Mouse (Mus musculus): ENCODE measurements at regions not wholly inside any gene's neighbourhood (a gene's known extent, or its start where the extent isn't known, plus 50 kb on each side); places are given as distances from the start of the nearest gene placed in this dataset.

DNA sequence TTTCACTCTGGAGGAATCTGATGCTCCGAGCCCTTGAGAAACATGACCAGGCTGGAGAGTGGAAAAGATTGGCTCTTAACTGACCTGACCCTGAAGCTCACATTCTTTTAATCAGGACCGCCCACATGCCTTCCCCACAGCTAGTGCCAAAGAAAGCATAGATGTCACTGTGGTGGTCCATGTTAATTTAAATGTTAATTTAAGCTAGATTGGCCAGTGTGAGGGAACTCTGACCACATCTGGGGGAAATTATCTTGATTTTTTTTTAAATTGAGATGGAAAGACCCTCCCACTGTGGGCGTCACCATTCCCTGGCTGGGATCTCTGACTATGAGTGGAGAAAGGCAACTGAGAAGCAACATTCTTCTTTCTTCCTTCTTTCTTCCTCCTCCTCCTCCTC is 54.6 kb upstream of the Usp24 start:
- DNase-seq (ENCODE audit: low spot score), result no peak
- H3K9me3 ChIP-seq (ENCODE audit: low read length), result no peaks in the 10 kb centered on the region
- H3K36me3 ChIP-seq (ENCODE audit: insufficient read depth, low read length), result no peaks in the 10 kb centered on the region
- no peak overlapping the region for H3K4me3 ChIP-seq (ENCODE audit: low read depth, low read length)
- no peak for TF ChIP-seq EP300 (IDR thresholded peaks at IDR 0.05)
- no peak for TF ChIP-seq CTCF (IDR thresholded peaks at IDR 0.05)
- no peak for ATAC-seq
- H3K4me1 ChIP-seq (ENCODE audit: insufficient read depth, low read depth, low read length), result no peaks in the 10 kb centered on the region; the same call in 1 of the 2 replicates
- H3K4me2 ChIP-seq (replicated peaks; ENCODE audit: low read depth, low read length), result no peak overlapping the region
- no peaks in the 10 kb centered on the region for H3K27me3 ChIP-seq (replicated peaks; ENCODE audit: insufficient read depth, low read length)
- no peak overlapping the region for H3K27ac ChIP-seq (ENCODE audit: low read length)
- no peak overlapping the region for H3K9ac ChIP-seq (replicated peaks; ENCODE audit: low read depth)
- 66% methylated on average over 3 of the region's 3 CpGs for WGBS

DNA sequence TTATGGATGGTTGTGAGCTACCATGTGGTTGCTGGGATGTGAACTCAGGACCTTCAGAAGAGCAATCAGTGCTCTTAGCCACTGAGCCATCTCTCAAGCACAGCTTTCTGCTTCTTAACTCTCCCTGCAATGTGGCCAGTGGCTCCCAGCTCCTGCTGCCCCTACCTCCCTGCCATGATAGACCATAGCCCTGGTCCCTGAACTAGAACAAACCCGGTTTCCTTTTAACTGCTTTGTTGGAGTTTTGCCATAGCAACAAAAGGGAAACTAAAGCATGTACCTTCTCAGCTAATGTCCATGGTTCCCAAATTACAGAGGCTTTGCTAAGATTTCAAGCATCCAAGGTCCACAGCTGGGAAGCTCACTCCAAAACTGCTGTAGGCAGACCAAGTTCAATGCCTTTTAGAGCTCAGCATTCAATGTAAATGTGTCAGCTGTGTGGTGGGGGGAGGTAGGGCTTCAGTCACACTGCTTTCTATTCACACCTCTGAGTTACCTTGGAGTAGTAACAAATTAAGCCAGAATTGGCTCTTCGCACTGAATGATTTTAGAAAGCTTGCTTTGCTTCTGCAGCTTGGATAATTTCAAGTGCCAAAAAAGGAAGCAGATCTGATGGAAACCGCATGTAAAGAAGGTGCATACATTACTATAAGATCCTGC is 54.0 kb upstream of the Usp24 start:
- ATAC-seq (no peak), DNase-seq (ENCODE audit: low spot score) (no peak)
- Histone ChIP-seq H3K9ac (replicated peaks; ENCODE audit: low read depth) (no peak overlapping the region), H3K4me3 (ENCODE audit: low read depth, low read length) (no peak overlapping the region), H3K9me3 (ENCODE audit: low read length) (no peaks in the 10 kb centered on the region), H3K27me3 (replicated peaks; ENCODE audit: insufficient read depth, low read length) (no peaks in the 10 kb centered on the region), H3K36me3 (ENCODE audit: insufficient read depth, low read length) (no peaks in the 10 kb centered on the region), H3K4me1 (ENCODE audit: insufficient read depth, low read depth, low read length) (no peaks in the 10 kb centered on the region), H3K27ac (ENCODE audit: low read length) (no peak overlapping the region), H3K4me2 (replicated peaks; ENCODE audit: low read depth, low read length) (no peak overlapping the region)
- 64% methylated on average over 3 of the region's 3 CpGs for WGBS
- TF ChIP-seq CTCF (IDR thresholded peaks at IDR 0.05) (no peak), EP300 (IDR thresholded peaks at IDR 0.05) (no peak)

DNA sequence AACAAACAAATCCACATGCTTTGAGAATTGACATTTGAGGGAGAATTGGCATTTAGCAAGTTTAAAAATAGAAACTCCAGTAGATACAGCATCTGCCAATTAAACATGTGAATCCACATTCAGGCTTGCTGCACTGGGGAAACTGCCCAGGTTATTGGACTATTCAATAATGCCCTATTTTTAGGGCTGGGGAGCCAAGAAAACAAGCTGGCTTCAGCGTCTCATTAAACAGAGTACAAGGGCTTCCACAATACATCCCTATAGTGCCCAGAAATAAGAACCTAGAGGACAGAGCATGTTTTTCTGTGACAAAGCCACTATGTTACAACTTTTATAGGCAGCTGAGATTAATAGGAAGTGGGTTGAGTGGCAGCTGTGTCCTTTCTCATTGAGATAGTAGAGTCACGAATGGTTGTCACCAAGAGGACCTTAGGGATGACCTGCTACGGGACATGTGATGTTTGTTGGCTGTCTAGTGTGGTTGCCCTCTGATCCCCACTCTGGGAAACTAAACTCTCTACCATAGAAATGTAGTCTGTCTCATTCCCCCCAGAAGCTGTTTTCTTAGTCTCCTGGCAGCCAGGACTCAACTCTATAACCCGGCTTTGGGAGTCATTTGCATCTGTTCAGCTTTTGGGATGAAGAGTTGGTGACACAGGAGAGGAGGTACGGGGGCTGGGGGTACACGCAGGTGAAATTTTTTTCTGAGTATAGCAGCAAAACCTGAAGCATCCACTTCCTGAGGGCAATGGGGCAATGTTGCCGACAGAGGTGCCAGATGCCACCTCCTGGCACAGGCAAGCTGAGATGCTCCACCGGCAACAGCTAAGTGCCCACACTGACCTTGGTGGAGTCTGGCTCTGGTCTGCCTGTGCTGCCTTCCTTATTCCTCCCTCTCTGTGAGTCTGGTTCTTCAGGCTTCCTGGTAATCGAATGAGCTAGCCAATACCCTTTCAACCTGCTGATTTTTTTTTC is 53.0 kb upstream of the Usp24 start:
- no peaks in the 10 kb centered on the region for H3K4me1 ChIP-seq (ENCODE audit: insufficient read depth, low read depth, low read length)
- H3K4me3 ChIP-seq (ENCODE audit: low read depth, low read length), result no peak overlapping the region
- ATAC-seq (no peak), DNase-seq (ENCODE audit: low spot score) (no peak)
- H3K9me3 ChIP-seq (ENCODE audit: low read length), result no peaks in the 10 kb centered on the region
- no peak overlapping the region for H3K27ac ChIP-seq (ENCODE audit: low read length)
- no peak for TF ChIP-seq EP300 (IDR thresholded peaks at IDR 0.05)
- TF ChIP-seq CTCF (IDR thresholded peaks at IDR 0.05), result no peak
- no peaks in the 10 kb centered on the region for H3K27me3 ChIP-seq (replicated peaks; ENCODE audit: insufficient read depth, low read length)
- H3K36me3 ChIP-seq (ENCODE audit: insufficient read depth, low read length), result no peaks in the 10 kb centered on the region
- 72% methylated on average over 9 of the region's 9 CpGs for WGBS
- H3K4me2 ChIP-seq (replicated peaks; ENCODE audit: low read depth, low read length), result no peak overlapping the region
- H3K9ac ChIP-seq (replicated peaks; ENCODE audit: low read depth), result no peak overlapping the region
